31 mouse cellular contexts compared by ENCODE assay signal in genomic region chr10:98231017-98231416, GRCm38 (mm10).
"Had no signal": no experiment of that assay in that cellular context is flagged by ENCODE, and none has a peak within 500 bp of the region (broad histone marks: within the 10 kb centered on the region; RNA-seq: fewer than 3 reads in every experiment).

No protein-coding gene starts in this region.

- H3K9ac ChIP-seq: heart, embryonic 12.5 days; heart, embryonic 13.5 days; heart, embryonic 15.5 days; hindbrain, embryonic 12.5 days; hindbrain, embryonic 13.5 days; hindbrain, embryonic 14.5 days; hindbrain, embryonic 15.5 days; intestine, embryonic 15.5 days; kidney, embryonic 15.5 days had no signal

- H3K4me3 ChIP-seq: heart, embryonic 10.5 days; heart, embryonic 12.5 days; heart, embryonic 13.5 days; heart, embryonic 15.5 days; hindbrain, embryonic 10.5 days; hindbrain, embryonic 12.5 days; hindbrain, embryonic 13.5 days; hindbrain, embryonic 15.5 days; intestine, embryonic 15.5 days; kidney, embryonic 15.5 days; layer of hippocampus, adult 2 months; left cerebral cortex, adult 2 months had no signal

- H3K36me3 ChIP-seq: heart, embryonic 10.5 days; heart, embryonic 12.5 days; heart, embryonic 13.5 days; heart, embryonic 15.5 days; hindbrain, embryonic 10.5 days; hindbrain, embryonic 12.5 days; hindbrain, embryonic 13.5 days; hindbrain, embryonic 15.5 days; intestine, embryonic 15.5 days; kidney, embryonic 15.5 days had no signal

- DNase-seq: heart, postnatal 10 days; heart, postnatal 14 days; heart, postnatal 36 days; heart, postnatal 4 days; kidney, adult 11 months; kidney, adult 18-20 months; kidney, adult 2 months; kidney, adult 8-10 months; kidney, adult 9 months; kidney, postnatal 10 days; kidney, postnatal 14 days; kidney, postnatal 25 days; kidney, postnatal 36 days; kidney, postnatal 4 days; layer of hippocampus, adult 9-11 months; layer of hippocampus, postnatal 36 days had no signal

- H3K4me1 ChIP-seq: heart, embryonic 10.5 days; heart, embryonic 12.5 days; heart, embryonic 13.5 days; heart, embryonic 15.5 days; hindbrain, embryonic 10.5 days; hindbrain, embryonic 12.5 days; hindbrain, embryonic 13.5 days; hindbrain, embryonic 15.5 days; intestine, embryonic 15.5 days; kidney, embryonic 15.5 days had no signal

- H3K9me3 ChIP-seq: heart, embryonic 10.5 days; heart, embryonic 12.5 days; heart, embryonic 13.5 days; heart, embryonic 15.5 days; hindbrain, embryonic 10.5 days; hindbrain, embryonic 12.5 days; hindbrain, embryonic 13.5 days; hindbrain, embryonic 15.5 days; intestine, embryonic 15.5 days; kidney, embryonic 15.5 days had no signal

- H3K27ac ChIP-seq: heart, embryonic 10.5 days; heart, embryonic 13.5 days; heart, embryonic 15.5 days; hindbrain, embryonic 10.5 days; hindbrain, embryonic 12.5 days; hindbrain, embryonic 13.5 days; hindbrain, embryonic 14.5 days; hindbrain, embryonic 15.5 days; hindbrain, postnatal 0 days; intestine, embryonic 15.5 days; kidney, embryonic 15.5 days; kidney, postnatal 0 days; layer of hippocampus, adult 2 months; left cerebral cortex, adult 2 months had no signal
